Mouse (Mus musculus): ENCODE results near the gene Katnbl1. TPM values are rescaled to one million over a fixed set of nuclear protein-coding genes. Genes with fewer than 3 reads are reported as not detected.

Gene Katnbl1
- total RNA-seq, 1 experiment from 2014 or later, result 12.3 TPM

Other genes with a start within 250 kb of the Katnbl1 start
- not detected in 2 replicates for gene Olfr1316, start 244.2 kb upstream of the Katnbl1 start, total RNA-seq (2021)
- gene Olfr1317, start 238.9 kb upstream of the Katnbl1 start, total RNA-seq (2021), result not detected in 2 replicates
- not detected in 2 replicates for gene Olfr1318, start 225.0 kb upstream of the Katnbl1 start, total RNA-seq (2021)
- 6.6 and 6.9 TPM in 2 replicates for gene Lpcat4, start 139.7 kb upstream of the Katnbl1 start, total RNA-seq (2021)
- not detected in 2 replicates for gene Nutm1, start 119.9 kb upstream of the Katnbl1 start, total RNA-seq (2021)
- gene Nop10, start 117.3 kb upstream of the Katnbl1 start, total RNA-seq (2021), result 128 and 139 TPM in 2 replicates
- gene Slc12a6, start 113.4 kb upstream of the Katnbl1 start, total RNA-seq (2021), result 35.0 and 48.5 TPM in 2 replicates
- gene Gm21985, start 112.9 kb upstream of the Katnbl1 start, total RNA-seq (2021), result not detected in 2 replicates
- 86.8 and 89.1 TPM in 2 replicates for gene Emc4, start 11.2 kb upstream of the Katnbl1 start, total RNA-seq (2021)
- 25.1 and 25.5 TPM in 2 replicates for gene Emc7, start 75.8 kb downstream of the Katnbl1 start, total RNA-seq (2021)
- gene Chrm5, start 101.6 kb downstream of the Katnbl1 start, total RNA-seq (2021), result not detected in 2 replicates
- gene Aven, start 113.8 kb downstream of the Katnbl1 start, total RNA-seq (2021), result 15.3 and 15.4 TPM in 2 replicates